Mouse (Mus musculus) MEL (cell line): ENCODE measurements around the gene Dusp19.

Source experiments
- CTCF ChIP-seq, 3 experiments: IDR thresholded peaks in 2 of 3; conservative IDR thresholded peaks in 1 of 3; 2 replicates each; pipeline ENCODE4 v1.5.1; 2011 to 2012; ENCODE audit warnings: low read length in 3 of 3, low read depth in 2 of 3, mild to moderate bottlenecking in 2 of 3, improper control_type of control experiment in 1 of 3, inconsistent platforms in 1 of 3, mixed read lengths in 1 of 3, moderate library complexity in 1 of 3; ENCODE audit not compliant: control insufficient read depth in 1 of 3, insufficient read depth in 1 of 3, poor library complexity in 1 of 3, severe bottlenecking in 1 of 3
- E2F4 ChIP-seq: IDR thresholded peaks from 2 replicates; pipeline ENCODE4 v1.6.1; 2011; ENCODE audit warnings: low read depth, low read length, improper control_type of control experiment, borderline replicate concordance
- POLR2A ChIP-seq, 2 experiments: IDR thresholded peaks; 2 replicates each; pipeline ENCODE4 v1.6.1; 2011 to 2012; ENCODE audit warnings: low read length in 2 of 2, mild to moderate bottlenecking in 2 of 2, control low read depth in 1 of 2, improper control_type of control experiment in 1 of 2, low read depth in 1 of 2, moderate library complexity in 1 of 2; ENCODE audit not compliant: control insufficient read depth in 1 of 2, insufficient read depth in 1 of 2, poor library complexity in 1 of 2
- ZC3H11A ChIP-seq: IDR thresholded peaks from 2 replicates; pipeline ENCODE4 v1.6.1; 2012; ENCODE audit warnings: low read depth, mild to moderate bottlenecking, inconsistent platforms, low read length, improper control_type of control experiment

- TF ChIP-seq E2F4: no peak
- no peak for TF ChIP-seq CTCF (IDR thresholded peaks at IDR 0.05 in 2 of 3, conservative IDR thresholded peaks at IDR 0.05 in 1 of 3; ENCODE audit: control insufficient read depth in 1 of 3, insufficient read depth in 1 of 3, low read depth in 2 of 3, low read length in 3 of 3, poor library complexity in 1 of 3, severe bottlenecking in 1 of 3)
- no peak for TF ChIP-seq POLR2A (IDR thresholded peaks at IDR 0.05; ENCODE audit: control insufficient read depth in 1 of 2, insufficient read depth in 1 of 2, low read depth in 1 of 2, low read length in 2 of 2, poor library complexity in 1 of 2)
- no peak for TF ChIP-seq ZC3H11A
Observed at GRCm38 (mm10) chr2:80567411-80567810, 49.4 kb upstream of the Dusp19 start.
